Mouse (Mus musculus) MN1 (cell line): ENCODE results near the gene Slc7a15.
"Not testable (repeated sequence)": the region's sequence is repeated elsewhere in the genome, so short reads cannot be mapped to it uniquely, and the experiment has no call there.

Experiments
- DNase-seq: peaks from one replicate; pipeline ENCODE4 v3.0.0-alpha.2; 2016; ENCODE audit warnings: low spot score

Gene Slc7a15

GRCm38 (mm10) chr12:8559876-8560275, 39.0 kb downstream of the Slc7a15 start:
- DNase-seq, result not testable (repeated sequence)

DNA sequence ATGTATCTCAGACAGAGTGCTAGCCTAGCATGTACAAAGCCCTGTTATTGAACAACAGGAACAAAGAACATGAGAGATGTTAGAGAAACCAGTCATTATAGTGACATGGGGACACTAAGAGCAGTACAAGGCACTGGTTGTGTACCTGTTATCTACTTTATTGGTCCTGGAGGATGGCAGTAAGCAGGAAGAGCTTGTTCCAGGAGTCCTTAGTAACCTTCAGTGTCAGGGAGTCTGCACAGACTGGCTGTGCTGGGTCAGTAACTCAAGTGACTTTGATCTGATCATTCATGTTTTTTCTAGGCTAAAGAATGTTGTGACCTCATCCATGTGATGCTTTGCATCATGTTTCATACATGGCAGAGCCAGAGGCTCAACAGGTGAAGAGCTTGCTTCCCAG, 42.7 kb downstream of the Slc7a15 start:
- DNase-seq, result no peak

DNA sequence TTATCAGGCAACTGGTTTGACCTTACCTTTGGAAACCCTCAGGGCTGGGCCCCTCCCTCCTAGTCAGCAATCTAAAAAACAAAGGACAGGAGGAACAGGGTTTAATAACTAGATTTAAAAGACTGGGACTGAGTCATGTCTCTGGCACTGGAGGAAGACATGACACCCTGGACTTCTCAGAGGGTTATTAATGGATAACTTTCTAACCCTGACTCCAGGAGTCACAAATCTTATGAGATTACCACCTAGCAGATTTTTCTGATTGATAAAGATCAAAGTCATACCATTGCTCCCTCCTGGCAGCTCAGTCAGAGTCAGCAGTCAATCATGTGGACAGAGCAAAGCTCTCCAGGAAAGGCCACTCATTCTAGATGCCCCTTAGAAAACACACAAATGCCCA, 43.4 kb downstream of the Slc7a15 start:
- no peak for DNase-seq

DNA sequence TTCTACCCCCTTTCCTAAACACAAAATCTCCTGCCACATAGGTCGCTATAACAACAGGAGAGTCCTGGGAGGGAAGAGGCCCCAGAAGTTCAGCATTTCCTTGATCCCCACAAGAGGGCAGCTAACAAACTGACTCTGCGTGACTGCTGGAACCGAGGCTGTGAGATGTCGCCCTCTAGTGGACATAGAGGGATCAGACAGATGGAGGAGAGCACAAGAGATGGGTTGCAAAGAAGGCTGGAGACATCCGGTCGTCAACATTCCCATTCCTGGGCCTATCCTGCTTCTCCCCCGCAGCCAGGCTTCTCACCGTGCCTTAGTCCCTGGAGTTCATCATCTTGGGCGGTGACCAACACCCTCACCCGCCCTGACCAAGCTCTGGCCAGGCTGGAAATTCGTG, 51.5 kb downstream of the Slc7a15 start:
- DNase-seq, result peak; percentile 93

DNA sequence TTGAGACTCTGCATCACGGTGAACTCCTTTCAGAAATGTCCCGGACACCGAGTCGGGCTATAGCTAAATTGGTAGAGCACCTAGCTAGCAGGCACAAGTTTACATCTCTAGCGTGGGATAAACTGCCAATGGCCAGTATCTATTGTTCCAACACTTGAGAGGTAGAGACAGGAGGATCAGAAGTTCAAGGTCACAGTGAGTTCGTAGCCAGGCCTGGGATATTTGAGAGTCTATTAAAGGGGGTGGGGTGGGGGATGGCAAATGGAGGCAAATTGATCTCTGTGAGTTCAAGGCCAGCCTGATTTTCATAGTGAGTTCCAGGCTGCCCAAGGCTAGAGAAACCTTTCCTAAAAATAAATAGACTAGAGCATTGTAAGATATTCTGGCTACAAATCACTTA, 52.1 kb downstream of the Slc7a15 start:
- DNase-seq, result no peak

GRCm38 (mm10) chr12:8545066-8545610, 53.7 kb downstream of the Slc7a15 start:
- DNase-seq, result no peak

DNA sequence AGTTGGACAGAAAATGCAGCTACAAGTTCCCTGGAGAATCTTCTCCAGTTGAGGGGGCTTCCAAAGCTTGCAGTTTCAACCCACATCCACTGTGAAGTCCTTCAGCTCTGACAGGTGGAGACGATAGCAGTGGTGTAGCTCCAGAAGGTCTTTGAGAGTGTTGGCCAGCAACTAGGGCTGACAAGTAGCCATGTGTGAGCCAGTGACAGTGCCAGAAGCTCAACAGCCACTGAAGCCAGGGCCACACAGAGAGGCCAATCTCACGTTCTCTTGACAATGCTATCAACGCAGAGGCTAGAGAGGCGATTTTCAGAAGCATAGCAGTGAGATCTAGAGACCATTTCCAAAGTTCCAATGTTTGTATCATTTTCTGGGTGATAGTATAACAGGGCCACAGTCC, 56.5 kb downstream of the Slc7a15 start:
- no peak for DNase-seq

- no peak for DNase-seq
Observed at GRCm38 (mm10) chr12:8539471-8539870, 59.4 kb downstream of the Slc7a15 start.

DNA sequence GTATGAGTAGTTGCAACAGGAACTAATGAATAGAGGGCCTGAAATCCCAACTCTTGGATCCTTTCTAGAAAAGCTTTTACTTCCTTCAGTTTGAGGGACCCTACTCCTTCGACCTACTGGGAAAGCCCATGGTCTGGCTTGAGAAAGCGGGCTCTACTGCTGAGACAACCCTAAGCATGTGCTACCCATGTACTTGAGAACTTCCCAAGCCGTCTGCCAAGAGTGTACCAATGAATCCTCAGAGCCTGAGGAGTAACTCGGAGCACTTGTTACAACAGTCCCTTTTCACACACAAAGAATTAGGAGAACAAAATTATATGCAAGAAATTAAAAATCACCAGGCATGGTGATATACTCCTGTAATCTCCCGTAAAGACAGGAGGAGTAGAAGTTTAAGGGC, 61.6 kb downstream of the Slc7a15 start:
- DNase-seq, result no peak

DNA sequence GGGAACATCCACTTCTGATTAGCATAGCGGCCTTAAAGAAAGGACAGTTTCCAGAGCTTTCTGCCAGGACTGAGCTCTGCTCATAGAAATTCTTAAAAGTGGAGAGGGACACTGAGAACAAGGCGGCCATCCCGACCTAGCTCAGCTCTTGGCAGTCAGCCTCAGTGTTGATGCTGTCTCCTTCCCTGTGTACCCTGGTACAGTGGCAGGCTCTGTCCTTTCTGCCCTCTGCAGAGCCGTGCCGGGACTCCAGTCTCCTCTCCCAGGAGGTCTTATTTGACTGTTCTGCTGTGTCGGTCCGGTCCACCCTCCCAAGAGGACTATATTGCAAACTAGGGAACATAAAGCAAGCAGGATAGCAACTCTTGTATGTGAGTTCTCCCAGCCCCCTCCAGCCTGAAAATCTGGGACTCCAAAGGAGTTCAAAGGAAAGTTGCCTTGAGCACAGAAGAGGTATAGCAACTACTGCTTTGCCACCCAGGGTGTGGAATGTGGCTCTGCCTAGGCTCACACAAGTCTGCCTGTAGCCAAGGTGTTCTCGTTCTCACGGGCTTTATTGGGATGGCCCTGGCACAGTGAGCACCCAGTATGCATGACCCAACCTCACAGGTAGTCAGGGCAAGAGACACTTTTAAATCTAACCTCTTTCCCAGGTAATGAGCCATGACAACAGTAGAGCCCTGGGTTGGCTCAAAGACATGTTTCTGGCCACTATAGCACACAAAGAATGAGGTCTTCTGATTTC, 62.5 kb downstream of the Slc7a15 start:
- no peak for DNase-seq

DNA sequence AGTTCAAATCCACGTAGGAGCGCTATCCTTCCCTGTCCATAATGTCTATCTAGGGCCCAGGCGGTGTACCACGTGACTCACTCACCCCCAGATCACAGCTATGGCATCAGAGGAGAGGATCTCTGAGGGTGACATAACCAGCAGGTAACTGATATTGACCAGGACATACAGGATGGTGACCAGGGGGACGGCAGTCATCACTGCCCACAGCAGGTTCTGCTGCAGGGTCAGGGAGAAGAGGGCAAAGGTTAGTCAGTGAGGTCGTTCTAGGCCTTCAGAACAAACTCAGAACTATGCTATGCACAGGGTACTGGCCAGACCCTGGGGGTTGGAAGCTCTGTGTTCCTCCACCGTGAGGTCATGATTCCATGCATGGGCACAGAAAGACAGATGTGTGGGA, 63.3 kb downstream of the Slc7a15 start:
- no peak for DNase-seq

- DNase-seq, result no peak
Observed at GRCm38 (mm10) chr12:8534915-8535314, 64.0 kb downstream of the Slc7a15 start.

GRCm38 (mm10) chr12:8527770-8528169, 71.1 kb downstream of the Slc7a15 start:
- DNase-seq, result no peak

GRCm38 (mm10) chr12:8527175-8527574, 71.7 kb downstream of the Slc7a15 start:
- DNase-seq, result no peak

DNA sequence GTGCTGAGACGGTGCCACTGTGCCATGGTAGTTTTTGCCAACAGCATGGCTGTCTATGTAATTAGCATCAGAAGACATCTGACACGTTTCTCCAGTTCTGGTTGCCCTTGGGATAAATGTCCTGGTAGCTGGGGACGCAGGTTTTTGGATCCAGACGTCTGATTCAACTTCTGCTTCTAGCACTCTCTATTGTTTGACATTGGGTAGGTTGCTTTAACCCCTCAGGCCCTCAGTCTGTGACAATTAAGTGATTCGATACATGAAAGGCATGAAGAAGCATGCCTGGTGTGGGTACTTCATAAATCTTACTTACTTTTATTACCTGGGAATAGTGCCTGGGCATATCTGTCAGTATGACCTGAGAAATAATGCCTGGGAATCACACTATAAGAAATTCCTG, 74.8 kb downstream of the Slc7a15 start:
- DNase-seq, result no peak

GRCm38 (mm10) chr12:8522711-8523110, 76.2 kb downstream of the Slc7a15 start:
- peak; percentile 26 for DNase-seq

- DNase-seq, result peak; percentile 93
Observed at GRCm38 (mm10) chr12:8521375-8522047, 77.4 kb downstream of the Slc7a15 start.

DNA sequence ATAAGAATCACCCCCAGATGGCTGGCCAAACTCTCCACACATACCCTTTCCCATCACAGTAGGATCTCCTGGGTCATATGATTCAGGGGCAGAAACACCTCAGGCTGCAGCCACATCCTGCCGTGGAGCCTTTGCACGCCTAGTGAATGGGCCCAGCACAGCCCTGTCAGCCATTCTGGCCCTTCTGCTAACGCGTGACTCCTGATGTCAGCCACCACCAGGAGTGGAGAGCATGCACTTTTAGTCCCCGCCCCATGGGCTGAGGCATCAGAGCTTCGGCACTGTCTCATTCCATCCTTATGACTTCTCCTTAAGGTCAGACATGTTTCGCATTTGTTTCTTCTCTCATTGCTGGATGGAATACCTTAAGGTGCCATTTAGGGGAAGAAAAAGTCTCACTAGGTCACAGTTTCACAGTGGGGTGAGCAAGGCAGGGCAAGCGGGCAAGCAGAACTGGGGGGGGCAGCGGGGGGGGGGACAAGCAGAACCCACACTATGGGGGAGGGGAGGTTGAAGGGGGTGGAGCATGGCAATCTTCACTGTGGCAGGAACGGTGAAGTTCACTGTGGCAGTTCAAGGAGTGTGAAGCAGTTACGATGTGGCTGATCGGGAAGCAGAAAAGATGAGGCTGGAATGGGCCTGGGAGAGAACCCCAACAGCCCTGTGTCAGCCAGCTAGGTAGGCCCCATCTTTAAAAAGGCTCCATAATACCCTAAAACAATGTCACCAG, 79.3 kb downstream of the Slc7a15 start:
- peak; percentile 95 for DNase-seq

GRCm38 (mm10) chr12:8511037-8511882, 87.6 kb downstream of the Slc7a15 start:
- no peak for DNase-seq

DNA sequence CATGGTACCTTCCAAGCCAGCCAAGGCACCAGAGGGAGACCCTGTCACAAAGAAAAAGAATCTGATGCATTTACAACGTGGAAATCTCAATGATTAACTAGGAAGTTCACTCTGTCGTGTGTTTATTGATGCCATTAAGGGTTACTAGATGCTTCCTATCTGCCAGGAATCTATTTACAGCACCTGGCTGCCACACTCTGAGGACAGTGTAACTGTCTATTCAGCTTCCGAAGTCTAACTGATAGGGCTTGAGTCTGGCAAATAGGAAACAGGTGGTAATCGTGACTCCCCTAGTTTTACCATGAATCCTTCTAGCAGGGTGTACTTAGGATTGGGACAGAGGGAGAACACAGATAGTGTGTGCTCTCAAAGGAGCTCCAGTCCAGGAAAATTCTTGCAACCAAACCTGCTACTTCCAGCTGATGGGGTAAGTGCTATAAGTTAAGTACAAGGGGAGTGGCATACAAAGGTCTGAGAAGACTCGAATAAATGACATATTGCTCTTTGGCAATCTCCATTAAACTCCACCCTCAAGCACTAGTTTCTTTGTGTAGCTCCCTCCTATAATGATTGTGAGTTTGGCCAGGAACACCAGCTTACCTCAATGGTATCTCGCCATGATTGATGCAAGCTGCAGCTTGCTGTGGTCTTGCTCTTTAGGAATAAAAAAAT, 88.4 kb downstream of the Slc7a15 start:
- no peak for DNase-seq

GRCm38 (mm10) chr12:8509693-8510092, 89.2 kb downstream of the Slc7a15 start:
- DNase-seq, result peak; percentile 32
